Mouse (Mus musculus) granulocyte monocyte progenitor cell, adult 5-6 weeks (primary cell): ENCODE data around the gene C87436. TPM values are rescaled to one million over a fixed set of nuclear protein-coding genes. Genes with fewer than 3 reads are reported as not detected.

ENCODE experiments used
- ATAC-seq: replicated peaks from 2 replicates; pipeline ENCODE4 v1.8.0; 2016; ENCODE audit warnings: mild to moderate bottlenecking, moderate TSS enrichment, inconsistent platforms; ENCODE audit not compliant: poor library complexity, severe bottlenecking
- total RNA-seq, 2 experiments: library from RNA; stranded (forward) in 1 of 2; stranded (reverse) in 1 of 2; fragments of 200-712, 200-1000 nt in 1 of 2; fragments of >200 nt in 1 of 2; fragmentation: Nextera tagmentation in 1 of 2; gene quantifications; 2 replicates each; pipeline ENCODE4 v1.2.3; 2014 to 2017

The C87436 gene
- total RNA-seq, 2 experiments from 2014 or later = 20.3 to 20.8 TPM

- ATAC-seq = no peak
Observed at GRCm38 (mm10) chr6:86507116-86507515, 68.9 kb downstream of the C87436 start.

- ATAC-seq = no peak
Observed at GRCm38 (mm10) chr6:86508736-86509135, 70.6 kb downstream of the C87436 start.

- ATAC-seq = peak; percentile 89
Observed at GRCm38 (mm10) chr6:86509194-86509865, 71.2 kb downstream of the C87436 start.

- ATAC-seq = 0 out of 2 replicates have a peak, but pooled peaks have one; percentile 34
Observed at GRCm38 (mm10) chr6:86509866-86510200, 71.7 kb downstream of the C87436 start.

GRCm38 (mm10) chr6:86510979-86511378, 72.8 kb downstream of the C87436 start:
- ATAC-seq = no peak

- no peak for ATAC-seq
Observed at GRCm38 (mm10) chr6:86513296-86513695, 75.1 kb downstream of the C87436 start.

- no peak for ATAC-seq
Observed at GRCm38 (mm10) chr6:86516021-86516420, 77.8 kb downstream of the C87436 start.

DNA sequence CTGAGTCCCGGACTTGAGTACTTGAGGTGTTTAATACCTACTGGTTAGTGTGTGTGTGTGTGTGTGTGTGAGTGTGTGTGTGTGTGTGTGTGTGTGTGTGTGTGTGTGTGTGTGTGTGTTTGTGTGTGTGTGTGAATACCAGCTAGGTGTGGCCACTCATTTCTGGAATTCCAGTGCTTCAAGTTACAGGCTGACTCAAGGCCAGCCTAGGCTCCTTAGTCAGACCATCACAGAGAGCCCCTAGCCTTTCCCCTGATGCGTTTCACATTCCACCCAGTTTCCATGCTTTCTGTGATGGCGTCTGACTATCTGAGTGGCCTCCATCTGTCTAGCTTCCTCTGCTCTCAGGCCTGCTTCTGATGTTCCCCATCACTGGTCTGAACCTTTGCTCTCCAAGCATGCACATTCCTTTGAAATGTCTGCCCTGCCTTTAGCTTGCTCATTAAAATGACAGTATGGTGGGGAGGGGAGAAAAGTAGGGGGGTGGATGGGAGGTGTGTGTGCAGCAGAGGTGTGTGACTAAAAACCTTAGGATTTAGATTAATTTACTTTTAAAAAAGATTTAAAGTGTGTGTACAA, 81.7 kb downstream of the C87436 start:
- ATAC-seq = no peak

DNA sequence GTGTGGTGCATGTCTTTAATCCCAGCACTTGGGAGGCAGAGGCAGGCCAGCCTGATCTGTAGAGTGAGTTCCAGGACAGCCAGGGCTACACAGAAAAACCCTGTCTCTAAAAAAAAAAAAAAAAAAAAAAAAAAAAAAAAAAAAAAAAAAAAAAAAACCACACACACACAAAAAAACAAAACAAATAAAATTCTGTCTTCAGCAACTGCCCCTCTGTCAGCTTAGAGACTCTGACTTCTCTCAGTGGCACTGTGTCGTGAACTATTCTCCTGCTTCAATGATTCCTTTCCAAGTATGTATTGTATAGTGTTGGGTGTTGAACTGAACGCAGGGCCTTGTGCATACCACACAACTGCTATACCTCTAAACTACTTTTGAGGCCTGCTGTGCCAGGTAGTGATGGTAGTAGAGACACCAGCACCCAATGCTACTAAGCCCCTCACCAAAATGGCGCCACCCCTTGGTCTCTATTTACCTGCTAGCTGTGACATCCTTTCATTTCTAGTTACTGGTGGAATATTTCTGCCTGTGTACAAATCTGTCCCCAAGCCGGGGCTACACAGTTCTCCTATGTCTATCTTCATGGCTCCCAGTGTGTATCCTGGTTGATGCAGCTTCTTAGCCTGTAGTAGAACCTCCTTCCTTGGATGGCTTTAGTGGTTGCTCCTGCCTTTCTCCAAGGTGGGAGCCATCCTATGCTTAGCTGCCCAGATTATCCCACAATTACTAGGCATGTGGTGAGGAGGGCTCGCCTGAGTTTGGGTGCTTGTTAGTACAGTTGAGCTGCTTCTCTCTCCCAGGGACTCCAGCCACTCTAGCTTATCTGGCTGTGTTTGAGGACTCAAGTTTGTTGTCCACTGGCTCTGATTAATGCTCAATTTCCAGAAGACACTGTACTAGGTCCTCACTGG, 84.1 kb downstream of the C87436 start:
- ATAC-seq = no peak

Other genes starting within 250 kb of the C87436 start
- not detected in 2 replicates for gene Tgfa, start 243.2 kb upstream of the C87436 start, total RNA-seq (2014; fragmentation: Nextera tagmentation)
- not detected in 2 replicates for gene Tgfa, start 243.2 kb upstream of the C87436 start, total RNA-seq (2017)
- gene Fam136a, start 72.7 kb upstream of the C87436 start, total RNA-seq (2014; fragmentation: Nextera tagmentation) = 46.3 and 51.5 TPM in 2 replicates
- 82.6 and 95.9 TPM in 2 replicates for gene Fam136a, start 72.7 kb upstream of the C87436 start, total RNA-seq (2017)
- gene Snrpg, start 67.1 kb upstream of the C87436 start, total RNA-seq (2014; fragmentation: Nextera tagmentation) = 687 and 692 TPM in 2 replicates
- gene Snrpg, start 67.1 kb upstream of the C87436 start, total RNA-seq (2017) = 44.9 and 50.5 TPM in 2 replicates
- gene Pcyox1, start 41.2 kb upstream of the C87436 start, total RNA-seq (2014; fragmentation: Nextera tagmentation) = 31.1 and 35.7 TPM in 2 replicates
- 64.2 and 87.9 TPM in 2 replicates for gene Pcyox1, start 41.2 kb upstream of the C87436 start, total RNA-seq (2017)
- 89.9 and 109 TPM in 2 replicates for gene Tia1, start 34.2 kb upstream of the C87436 start, total RNA-seq (2014; fragmentation: Nextera tagmentation)
- gene Tia1, start 34.2 kb upstream of the C87436 start, total RNA-seq (2017) = 77.5 and 97.1 TPM in 2 replicates
- not detected in 2 replicates for gene Gm44790, start 11.7 kb upstream of the C87436 start, total RNA-seq (2014; fragmentation: Nextera tagmentation)
- not detected in 2 replicates for gene Gm44790, start 11.7 kb upstream of the C87436 start, total RNA-seq (2017)
- 258 and 285 TPM in 2 replicates for gene Pcbp1, start 87.9 kb downstream of the C87436 start, total RNA-seq (2014; fragmentation: Nextera tagmentation)
- 130 and 152 TPM in 2 replicates for gene Pcbp1, start 87.9 kb downstream of the C87436 start, total RNA-seq (2017)
- gene Asprv1, start 189.8 kb downstream of the C87436 start, total RNA-seq (2014; fragmentation: Nextera tagmentation) = not detected in 2 replicates
- gene Asprv1, start 189.8 kb downstream of the C87436 start, total RNA-seq (2017) = 0.98 TPM in 1 of 2 replicates, not detected in the other
- 5.3 and 7.3 TPM in 2 replicates for gene Mxd1, start 230.8 kb downstream of the C87436 start, total RNA-seq (2014; fragmentation: Nextera tagmentation)
- 16.3 and 20.0 TPM in 2 replicates for gene Mxd1, start 230.8 kb downstream of the C87436 start, total RNA-seq (2017)
- gene Snrnp27, start 246.1 kb downstream of the C87436 start, total RNA-seq (2014; fragmentation: Nextera tagmentation) = 58.6 and 108 TPM in 2 replicates
- gene Snrnp27, start 246.1 kb downstream of the C87436 start, total RNA-seq (2017) = 112 and 131 TPM in 2 replicates